Mouse (Mus musculus): ENCODE results near the gene Sart3.

DNA sequence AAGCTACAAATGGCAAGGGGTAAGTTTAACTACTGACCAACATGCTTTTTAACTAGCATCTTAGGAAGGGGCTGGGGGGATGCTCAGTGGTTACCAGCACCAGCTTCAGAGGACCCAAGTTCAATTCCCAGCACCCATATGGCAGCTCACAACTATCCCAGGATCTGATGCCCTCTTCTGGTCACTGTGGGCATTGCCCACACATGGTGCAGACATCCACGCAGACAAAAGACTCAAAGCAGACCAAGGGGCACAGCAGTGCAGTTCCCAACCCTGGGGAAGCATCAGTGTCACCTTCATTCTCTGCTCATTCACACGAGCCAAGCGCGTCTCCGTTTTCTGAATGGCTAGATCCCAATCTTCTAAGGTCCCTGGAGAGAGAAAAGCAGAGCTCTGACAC lies 24.7 kb downstream of the Sart3 start:
- TF ChIP-seq CTCF (IDR thresholded peaks at IDR 0.05; ENCODE audit: low read depth), result peak; percentile 53
- TF ChIP-seq EP300 (IDR thresholded peaks at IDR 0.05; ENCODE audit: low read depth), result no peak

All from liver, embryonic 14.5 days (tissue).